Mouse (Mus musculus): ENCODE measurements around the gene Scg2. TPM values are rescaled to one million over a fixed set of nuclear protein-coding genes. Genes with fewer than 3 reads are reported as not detected.

Scg2 gene
- polyA plus RNA-seq, 1 experiment from 2014 or later, result 0.22 TPM

- H3K27me3 ChIP-seq (ENCODE audit: control insufficient read depth, insufficient read depth, low read length), result no peaks in the 10 kb centered on the region; the same call in 1 of the 2 replicates
- H3K9ac ChIP-seq (ENCODE audit: low read depth, low read length), result no peak overlapping the region
- no peak for ATAC-seq (ENCODE audit: low FRiP score, low TSS enrichment)
- no peaks in the 10 kb centered on the region for H3K9me3 ChIP-seq (ENCODE audit: control insufficient read depth, low read length)
- 19% methylated on average over 6 of the region's 6 CpGs for WGBS
- no peak overlapping the region for H3K27ac ChIP-seq (ENCODE audit: low read depth, low read length)
- peak overlapping the region; percentile 34 for H3K4me2 ChIP-seq (replicated peaks; ENCODE audit: low read depth, low read length)
- H3K4me1 ChIP-seq (ENCODE audit: control insufficient read depth, insufficient read depth, low read length), result no peaks in the 10 kb centered on the region
- no peaks in the 10 kb centered on the region for H3K36me3 ChIP-seq (ENCODE audit: control insufficient read depth, insufficient read depth, low read length)
- H3K4me3 ChIP-seq (ENCODE audit: low read length), result no peak overlapping the region
Observed at GRCm38 (mm10) chr1:79449943-79450342, 10.0 kb upstream of the Scg2 start.

DNA sequence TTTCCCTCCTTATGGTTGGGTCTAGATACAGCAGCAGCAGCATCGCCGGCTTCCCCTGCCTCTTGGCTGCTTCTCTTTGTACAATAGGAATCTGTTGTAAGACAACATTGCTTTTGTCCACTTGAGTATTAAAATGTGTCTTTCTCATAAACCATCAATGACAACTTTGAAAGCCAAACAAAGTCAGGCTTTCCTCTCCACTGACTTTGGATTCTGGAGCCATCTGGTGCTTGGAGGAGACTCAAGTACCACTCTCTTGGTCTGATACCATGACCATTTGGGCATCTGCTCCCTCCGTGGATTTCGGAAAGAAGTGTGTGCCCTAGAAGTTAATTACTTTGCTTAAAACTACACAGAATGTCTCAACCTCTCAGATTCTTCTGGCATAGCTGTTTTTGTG, 5.7 kb upstream of the Scg2 start:
- no peak for ATAC-seq (ENCODE audit: low FRiP score, low TSS enrichment)
- 88% methylated on average over 4 of the region's 4 CpGs for WGBS
- Histone ChIP-seq H3K4me2 (replicated peaks; ENCODE audit: low read depth, low read length) (no peak overlapping the region), H3K4me1 (ENCODE audit: control insufficient read depth, insufficient read depth, low read length) (no peaks in the 10 kb centered on the region), H3K9ac (ENCODE audit: low read depth, low read length) (no peak overlapping the region), H3K4me3 (ENCODE audit: low read length) (no peak overlapping the region), H3K36me3 (ENCODE audit: control insufficient read depth, insufficient read depth, low read length) (no peaks in the 10 kb centered on the region), H3K27me3 (ENCODE audit: control insufficient read depth, insufficient read depth, low read length) (no peaks in the 10 kb centered on the region; the same call in 1 of the 2 replicates), H3K9me3 (ENCODE audit: control insufficient read depth, low read length) (no peaks in the 10 kb centered on the region), H3K27ac (ENCODE audit: low read depth, low read length) (no peak overlapping the region)

DNA sequence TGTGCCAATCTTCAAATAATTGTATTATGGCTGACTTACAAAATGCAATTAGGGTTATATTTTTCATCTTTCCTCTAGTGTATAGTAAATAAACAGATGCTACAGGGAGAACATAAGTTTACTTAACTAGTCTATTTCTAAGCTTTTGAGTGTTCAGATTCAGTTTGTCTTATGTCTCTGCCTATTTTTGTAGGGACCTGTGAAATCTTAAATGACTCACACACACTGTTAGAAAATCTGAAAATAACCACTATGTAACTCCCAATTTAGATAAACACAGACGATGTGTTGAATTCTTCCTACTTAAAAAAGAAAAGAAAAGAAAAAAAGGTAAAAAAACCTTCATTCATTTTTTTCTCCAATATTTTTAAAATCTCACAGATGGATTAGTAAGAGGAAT, 2.2 kb downstream of the Scg2 start:
- Histone ChIP-seq H3K4me2 (replicated peaks; ENCODE audit: low read depth, low read length) (no peak overlapping the region), H3K27ac (ENCODE audit: low read depth, low read length) (no peak overlapping the region), H3K9ac (ENCODE audit: low read depth, low read length) (no peak overlapping the region), H3K4me3 (ENCODE audit: low read length) (no peak overlapping the region), H3K36me3 (ENCODE audit: control insufficient read depth, insufficient read depth, low read length) (no peaks in the 10 kb centered on the region), H3K4me1 (ENCODE audit: control insufficient read depth, insufficient read depth, low read length) (no peaks in the 10 kb centered on the region), H3K27me3 (ENCODE audit: control insufficient read depth, insufficient read depth, low read length) (no peaks in the 10 kb centered on the region), H3K9me3 (ENCODE audit: control insufficient read depth, low read length) (no peaks in the 10 kb centered on the region)
- no peak for ATAC-seq (ENCODE audit: low FRiP score, low TSS enrichment)
- 96% methylated on average over 1 of the region's 1 CpGs for WGBS

DNA sequence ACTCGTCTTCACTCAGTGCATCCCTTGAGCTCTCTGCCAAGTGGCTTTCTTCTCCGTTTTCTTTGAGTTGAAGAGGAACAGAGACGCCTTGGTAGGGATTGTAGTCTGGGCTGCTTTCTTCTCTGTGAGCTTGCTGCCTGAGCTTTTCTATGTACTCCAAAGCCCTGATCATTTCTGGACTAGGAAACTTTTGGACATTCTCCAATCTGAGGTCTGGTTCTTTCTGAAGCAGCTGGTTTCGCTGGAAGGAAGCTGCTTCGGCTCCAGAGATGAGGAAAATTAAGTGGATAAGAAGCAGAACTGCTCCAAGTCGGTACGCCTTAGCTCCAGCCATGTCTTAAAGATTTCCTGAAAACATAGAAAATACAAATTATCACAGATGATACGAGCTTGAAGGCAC, 3.2 kb downstream of the Scg2 start:
- no peak overlapping the region for H3K4me3 ChIP-seq (ENCODE audit: low read length)
- no peaks in the 10 kb centered on the region for H3K36me3 ChIP-seq (ENCODE audit: control insufficient read depth, insufficient read depth, low read length)
- no peak overlapping the region for H3K9ac ChIP-seq (ENCODE audit: low read depth, low read length)
- no peaks in the 10 kb centered on the region for H3K27me3 ChIP-seq (ENCODE audit: control insufficient read depth, insufficient read depth, low read length)
- H3K4me2 ChIP-seq (replicated peaks; ENCODE audit: low read depth, low read length), result no peak overlapping the region
- 87% methylated on average over 8 of the region's 8 CpGs for WGBS
- ATAC-seq (ENCODE audit: low FRiP score, low TSS enrichment), result no peak
- H3K4me1 ChIP-seq (ENCODE audit: control insufficient read depth, insufficient read depth, low read length), result no peaks in the 10 kb centered on the region
- no peak overlapping the region for H3K27ac ChIP-seq (ENCODE audit: low read depth, low read length)
- no peaks in the 10 kb centered on the region for H3K9me3 ChIP-seq (ENCODE audit: control insufficient read depth, low read length)

DNA sequence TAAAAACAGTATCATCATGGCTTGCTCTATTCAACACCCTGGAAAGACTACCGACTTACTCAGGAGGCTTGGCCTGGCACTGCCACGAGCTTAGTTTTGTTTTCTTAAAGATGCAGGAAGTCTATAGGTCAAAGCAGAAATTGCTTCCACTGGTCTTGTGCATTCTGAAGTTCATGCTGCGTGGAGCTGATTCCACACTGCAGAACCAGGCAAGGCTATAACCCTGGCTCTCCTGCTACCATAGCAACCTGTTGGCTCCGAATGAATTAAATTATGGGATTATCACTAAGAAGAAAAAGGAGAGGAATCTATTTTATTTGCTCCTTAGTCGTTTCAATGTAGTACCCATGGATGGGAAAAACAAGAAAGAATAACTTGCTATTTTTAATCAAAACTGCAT, 10.9 kb downstream of the Scg2 start:
- H3K36me3 ChIP-seq (ENCODE audit: control insufficient read depth, insufficient read depth, low read length), result no peaks in the 10 kb centered on the region
- 71% methylated on average over 5 of the region's 5 CpGs for WGBS
- no peak overlapping the region for H3K4me3 ChIP-seq (ENCODE audit: low read length)
- no peaks in the 10 kb centered on the region for H3K27me3 ChIP-seq (ENCODE audit: control insufficient read depth, insufficient read depth, low read length)
- no peak overlapping the region for H3K4me2 ChIP-seq (replicated peaks; ENCODE audit: low read depth, low read length)
- ATAC-seq (ENCODE audit: low FRiP score, low TSS enrichment), result no peak
- no peaks in the 10 kb centered on the region for H3K4me1 ChIP-seq (ENCODE audit: control insufficient read depth, insufficient read depth, low read length)
- H3K27ac ChIP-seq (ENCODE audit: low read depth, low read length), result no peak overlapping the region
- H3K9me3 ChIP-seq (ENCODE audit: control insufficient read depth, low read length), result no peaks in the 10 kb centered on the region
- H3K9ac ChIP-seq (ENCODE audit: low read depth, low read length), result no peak overlapping the region

GRCm38 (mm10) chr1:79415496-79415895, 24.4 kb downstream of the Scg2 start:
- Histone ChIP-seq H3K9ac (ENCODE audit: low read depth, low read length) (no peak overlapping the region), H3K27me3 (ENCODE audit: control insufficient read depth, insufficient read depth, low read length) (no peaks in the 10 kb centered on the region), H3K4me3 (ENCODE audit: low read length) (no peak overlapping the region), H3K27ac (ENCODE audit: low read depth, low read length) (no peak overlapping the region), H3K36me3 (ENCODE audit: control insufficient read depth, insufficient read depth, low read length) (no peaks in the 10 kb centered on the region), H3K4me1 (ENCODE audit: control insufficient read depth, insufficient read depth, low read length) (no peaks in the 10 kb centered on the region), H3K4me2 (replicated peaks; ENCODE audit: low read depth, low read length) (no peak overlapping the region), H3K9me3 (ENCODE audit: control insufficient read depth, low read length) (no peaks in the 10 kb centered on the region)
- ATAC-seq (ENCODE audit: low FRiP score, low TSS enrichment), result no peak

DNA sequence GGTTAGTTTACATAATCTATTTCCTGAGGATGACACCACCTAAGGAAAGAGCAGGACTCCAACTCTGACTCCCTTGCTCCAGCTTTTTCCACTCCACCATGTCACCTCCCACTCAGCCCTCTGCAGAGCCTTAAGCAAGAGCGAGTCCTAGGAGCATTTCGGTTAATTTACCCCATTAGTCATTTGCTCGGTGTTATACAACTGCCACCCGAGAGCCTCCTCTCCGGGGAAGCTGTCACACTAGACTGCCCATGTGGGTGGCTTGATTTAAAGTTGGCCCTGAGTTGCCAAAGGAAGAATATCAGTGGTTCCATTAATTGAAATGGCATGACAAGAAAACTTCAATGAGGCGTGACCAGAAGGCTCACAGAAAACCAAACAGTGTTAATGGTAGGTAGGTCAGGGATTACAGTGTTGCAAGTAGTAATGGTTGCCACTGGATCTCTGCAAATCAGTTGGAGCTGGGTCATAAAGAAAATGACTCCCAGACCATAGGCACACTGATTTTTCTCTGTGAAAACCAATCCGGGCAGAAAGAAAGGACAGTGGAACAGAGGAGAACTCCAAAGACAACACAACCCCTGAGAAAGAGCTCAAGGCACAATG, 33.5 kb downstream of the Scg2 start:
- Histone ChIP-seq H3K4me2 (replicated peaks; ENCODE audit: low read depth, low read length) (no peak overlapping the region), H3K9ac (ENCODE audit: low read depth, low read length) (no peak overlapping the region), H3K4me3 (ENCODE audit: low read length) (no peak overlapping the region), H3K9me3 (ENCODE audit: control insufficient read depth, low read length) (no peaks in the 10 kb centered on the region), H3K27me3 (ENCODE audit: control insufficient read depth, insufficient read depth, low read length) (no peaks in the 10 kb centered on the region), H3K36me3 (ENCODE audit: control insufficient read depth, insufficient read depth, low read length) (no peaks in the 10 kb centered on the region), H3K4me1 (ENCODE audit: control insufficient read depth, insufficient read depth, low read length) (no peaks in the 10 kb centered on the region), H3K27ac (ENCODE audit: low read depth, low read length) (no peak overlapping the region)
- 15% methylated on average over 7 of the region's 7 CpGs for WGBS
- ATAC-seq (ENCODE audit: low FRiP score, low TSS enrichment), result peak; percentile 99

GRCm38 (mm10) chr1:79401090-79402012, 38.6 kb downstream of the Scg2 start:
- Histone ChIP-seq H3K4me1 (ENCODE audit: control insufficient read depth, insufficient read depth, low read length) (no peaks in the 10 kb centered on the region), H3K4me3 (ENCODE audit: low read length) (no peak overlapping the region), H3K4me2 (replicated peaks; ENCODE audit: low read depth, low read length) (no peak overlapping the region), H3K9ac (ENCODE audit: low read depth, low read length) (no peak overlapping the region), H3K27me3 (ENCODE audit: control insufficient read depth, insufficient read depth, low read length) (no peaks in the 10 kb centered on the region), H3K9me3 (ENCODE audit: control insufficient read depth, low read length) (no peaks in the 10 kb centered on the region), H3K36me3 (ENCODE audit: control insufficient read depth, insufficient read depth, low read length) (no peaks in the 10 kb centered on the region), H3K27ac (ENCODE audit: low read depth, low read length) (no peak overlapping the region)
- 58% methylated on average over 10 of the region's 10 CpGs for WGBS
- no peak for ATAC-seq (ENCODE audit: low FRiP score, low TSS enrichment)

GRCm38 (mm10) chr1:79400284-79400683, 39.6 kb downstream of the Scg2 start:
- Histone ChIP-seq H3K9me3 (ENCODE audit: control insufficient read depth, low read length) (no peaks in the 10 kb centered on the region), H3K27ac (ENCODE audit: low read depth, low read length) (no peak overlapping the region), H3K36me3 (ENCODE audit: control insufficient read depth, insufficient read depth, low read length) (no peaks in the 10 kb centered on the region), H3K27me3 (ENCODE audit: control insufficient read depth, insufficient read depth, low read length) (no peaks in the 10 kb centered on the region), H3K4me2 (replicated peaks; ENCODE audit: low read depth, low read length) (no peak overlapping the region), H3K9ac (ENCODE audit: low read depth, low read length) (no peak overlapping the region), H3K4me1 (ENCODE audit: control insufficient read depth, insufficient read depth, low read length) (no peaks in the 10 kb centered on the region), H3K4me3 (ENCODE audit: low read length) (no peak overlapping the region)
- ATAC-seq (ENCODE audit: low FRiP score, low TSS enrichment), result no peak
- 73% methylated on average over 5 of the region's 5 CpGs for WGBS

Data from kidney, embryonic 14.5 days (tissue).